Mouse (Mus musculus): ENCODE measurements at regions not wholly inside any gene's neighbourhood (a gene's known extent, or its start where the extent isn't known, plus 50 kb on each side); places are given as distances from the start of the nearest gene placed in this dataset.

DNA sequence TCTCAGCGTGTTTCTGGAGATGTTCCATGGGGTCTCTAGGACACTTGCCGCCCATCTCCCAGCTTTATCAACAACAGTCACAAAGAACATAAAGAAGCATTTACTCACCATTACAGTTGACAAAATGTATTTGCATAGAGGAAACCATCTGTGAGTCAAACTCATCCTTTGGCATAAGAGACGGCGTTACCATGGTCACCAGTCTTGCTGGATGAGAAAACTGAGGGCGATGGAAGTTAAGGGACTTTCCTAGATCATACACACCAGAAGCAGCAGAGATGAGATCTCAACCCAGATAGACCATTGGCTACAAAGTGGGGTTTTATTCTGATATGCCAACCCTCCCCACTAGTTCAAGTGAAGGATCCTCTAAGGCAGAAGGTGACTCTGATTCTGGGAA is 274.3 kb upstream of the Gm4791 start:
- no peak overlapping the region for H3K4me3 ChIP-seq (ENCODE audit: low read depth, low read length)
- ATAC-seq (ENCODE audit: extremely low read depth, insufficient number of reproducible peaks, low FRiP score, poor library complexity, severe bottlenecking) (no peak), DNase-seq (ENCODE audit: low spot score) (no peak)
- no peaks in the 10 kb centered on the region for H3K27me3 ChIP-seq (ENCODE audit: insufficient read depth, low read length)
- H3K36me3 ChIP-seq (replicated peaks), result no peaks in the 10 kb centered on the region
- H3K9me3 ChIP-seq (replicated peaks), result peaks cover 2% of the 10 kb centered on the region; the same call in 1 of the 2 replicates
- H3K4me1 ChIP-seq (ENCODE audit: insufficient read depth, low read depth, low read length), result no peaks in the 10 kb centered on the region
- TF ChIP-seq POLR2AphosphoS5 (IDR thresholded peaks at IDR 0.05; ENCODE audit: insufficient replicate concordance, low read depth, low read length), result no peak
- no peak for TF ChIP-seq GATA1 (IDR thresholded peaks at IDR 0.05; ENCODE audit: borderline replicate concordance, low read length)
- no peak for TF ChIP-seq TAL1 (conservative IDR thresholded peaks at IDR 0.05; ENCODE audit: low read depth, low read length)
- TF ChIP-seq GATA2 (IDR thresholded peaks at IDR 0.05; ENCODE audit: borderline replicate concordance, low read depth, low read length), result no peak
- TF ChIP-seq CTCF (IDR thresholded peaks at IDR 0.05; ENCODE audit: low read depth, low read length), result no peak

DNA sequence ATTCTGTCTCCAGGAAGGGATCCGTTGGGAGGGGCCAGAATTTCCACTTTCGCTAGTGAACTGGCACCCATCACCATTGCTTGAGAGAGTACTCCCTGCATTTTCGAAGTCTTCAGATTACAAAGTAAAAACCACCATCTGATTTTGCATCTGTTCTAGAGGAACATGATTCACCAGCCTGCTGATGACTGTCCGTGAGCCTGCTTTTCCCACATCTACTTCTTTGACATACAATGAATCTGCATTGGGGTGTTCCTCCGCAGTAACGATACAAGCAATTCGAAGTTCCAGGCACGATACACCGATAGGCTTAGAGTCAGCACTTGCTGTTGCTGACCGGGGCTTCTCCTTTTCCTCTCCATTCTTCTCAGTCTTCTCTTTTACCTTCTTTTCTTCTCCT is 285.1 kb upstream of the Gm4791 start:
- Histone ChIP-seq H3K4me1 (ENCODE audit: insufficient read depth, low read depth, low read length) (no peaks in the 10 kb centered on the region), H3K27me3 (ENCODE audit: insufficient read depth, low read length) (no peaks in the 10 kb centered on the region), H3K9me3 (replicated peaks) (peaks cover 22% of the 10 kb centered on the region), H3K4me3 (ENCODE audit: low read depth, low read length) (no peak overlapping the region), H3K36me3 (replicated peaks) (no peaks in the 10 kb centered on the region)
- TF ChIP-seq POLR2AphosphoS5 (IDR thresholded peaks at IDR 0.05; ENCODE audit: insufficient replicate concordance, low read depth, low read length) (no peak), CTCF (IDR thresholded peaks at IDR 0.05; ENCODE audit: low read depth, low read length) (no peak), GATA2 (IDR thresholded peaks at IDR 0.05; ENCODE audit: borderline replicate concordance, low read depth, low read length) (no peak), GATA1 (IDR thresholded peaks at IDR 0.05; ENCODE audit: borderline replicate concordance, low read length) (no peak), TAL1 (conservative IDR thresholded peaks at IDR 0.05; ENCODE audit: low read depth, low read length) (no peak)
- no peak for DNase-seq (ENCODE audit: low spot score)
- no peak for ATAC-seq (ENCODE audit: extremely low read depth, insufficient number of reproducible peaks, low FRiP score, poor library complexity, severe bottlenecking)

DNA sequence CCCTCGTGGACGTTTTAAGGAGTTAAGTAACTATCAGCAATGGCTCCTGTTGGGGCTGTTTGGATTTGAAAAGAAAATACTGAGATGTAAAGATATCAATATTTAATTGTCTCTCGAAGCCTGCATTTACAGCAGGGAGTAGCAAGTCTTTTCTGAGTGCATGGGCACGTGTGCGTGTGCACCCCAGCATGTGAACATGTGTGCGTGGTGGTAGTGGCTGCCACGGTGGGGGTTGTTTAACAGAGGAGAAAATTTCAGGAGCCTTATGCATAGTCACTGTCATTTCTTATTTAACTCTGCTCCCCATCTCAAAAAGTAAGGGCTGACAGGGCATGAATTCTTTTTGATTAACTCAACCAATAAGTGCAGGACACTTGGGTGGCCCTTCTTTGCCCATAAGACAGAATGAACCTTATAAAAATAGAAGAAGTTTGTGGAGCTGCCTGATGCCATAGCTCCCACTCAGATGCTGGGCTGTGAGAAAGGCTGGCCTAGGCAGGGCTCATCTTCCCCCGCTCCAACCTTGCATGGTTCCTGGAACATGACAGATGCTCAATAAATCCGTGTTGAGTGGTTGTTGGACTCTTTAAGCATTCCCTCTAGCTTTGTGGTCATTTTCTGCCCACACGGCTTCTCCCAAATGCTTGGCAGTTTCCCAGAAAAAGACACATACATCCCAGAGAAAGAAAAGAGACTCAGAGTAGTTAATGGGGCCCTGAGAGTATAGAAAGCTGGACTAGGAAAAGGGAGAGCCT is 294.2 kb upstream of the Gm4791 start:
- DNase-seq (ENCODE audit: low spot score), result no peak
- peaks cover 25% of the 10 kb centered on the region for H3K9me3 ChIP-seq (replicated peaks)
- TF ChIP-seq GATA2 (IDR thresholded peaks at IDR 0.05; ENCODE audit: borderline replicate concordance, low read depth, low read length) (no peak), GATA1 (IDR thresholded peaks at IDR 0.05; ENCODE audit: borderline replicate concordance, low read length) (no peak), TAL1 (conservative IDR thresholded peaks at IDR 0.05; ENCODE audit: low read depth, low read length) (no peak), CTCF (IDR thresholded peaks at IDR 0.05; ENCODE audit: low read depth, low read length) (no peak), POLR2AphosphoS5 (IDR thresholded peaks at IDR 0.05; ENCODE audit: insufficient replicate concordance, low read depth, low read length) (no peak)
- no peaks in the 10 kb centered on the region for H3K4me1 ChIP-seq (ENCODE audit: insufficient read depth, low read depth, low read length)
- H3K27me3 ChIP-seq (ENCODE audit: insufficient read depth, low read length), result no peaks in the 10 kb centered on the region
- no peaks in the 10 kb centered on the region for H3K36me3 ChIP-seq (replicated peaks)
- no peak for ATAC-seq (ENCODE audit: extremely low read depth, insufficient number of reproducible peaks, low FRiP score, poor library complexity, severe bottlenecking)
- no peak overlapping the region for H3K4me3 ChIP-seq (ENCODE audit: low read depth, low read length)

DNA sequence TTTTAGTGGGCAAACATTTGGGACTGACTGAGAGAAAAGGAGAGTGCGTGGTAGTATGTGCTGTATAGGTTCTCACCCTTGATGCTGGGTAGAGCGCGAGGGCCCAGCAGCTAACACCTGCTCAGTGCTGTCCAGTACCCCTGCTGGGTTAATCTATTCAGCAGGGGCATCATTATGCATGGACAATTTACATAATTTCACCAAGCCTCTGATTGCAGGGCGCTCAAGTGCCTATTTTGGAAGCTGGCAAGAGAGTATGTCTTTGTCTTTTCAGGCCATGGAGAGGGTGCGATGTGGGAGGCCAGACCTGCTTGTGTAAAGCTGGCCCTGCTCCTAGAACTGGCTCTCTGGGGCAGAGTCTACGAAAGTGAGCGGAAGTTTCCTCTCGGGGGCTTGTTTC is 294.9 kb upstream of the Gm4791 start:
- ATAC-seq (ENCODE audit: extremely low read depth, insufficient number of reproducible peaks, low FRiP score, poor library complexity, severe bottlenecking), result no peak
- Histone ChIP-seq H3K4me3 (ENCODE audit: low read depth, low read length) (no peak overlapping the region), H3K36me3 (replicated peaks) (no peaks in the 10 kb centered on the region), H3K9me3 (replicated peaks) (peaks cover 20% of the 10 kb centered on the region), H3K4me1 (ENCODE audit: insufficient read depth, low read depth, low read length) (no peaks in the 10 kb centered on the region), H3K27me3 (ENCODE audit: insufficient read depth, low read length) (no peaks in the 10 kb centered on the region)
- TF ChIP-seq CTCF (IDR thresholded peaks at IDR 0.05; ENCODE audit: low read depth, low read length) (no peak), POLR2AphosphoS5 (IDR thresholded peaks at IDR 0.05; ENCODE audit: insufficient replicate concordance, low read depth, low read length) (no peak), TAL1 (conservative IDR thresholded peaks at IDR 0.05; ENCODE audit: low read depth, low read length) (no peak), GATA2 (IDR thresholded peaks at IDR 0.05; ENCODE audit: borderline replicate concordance, low read depth, low read length) (no peak), GATA1 (IDR thresholded peaks at IDR 0.05; ENCODE audit: borderline replicate concordance, low read length) (no peak)
- no peak for DNase-seq (ENCODE audit: low spot score)

DNA sequence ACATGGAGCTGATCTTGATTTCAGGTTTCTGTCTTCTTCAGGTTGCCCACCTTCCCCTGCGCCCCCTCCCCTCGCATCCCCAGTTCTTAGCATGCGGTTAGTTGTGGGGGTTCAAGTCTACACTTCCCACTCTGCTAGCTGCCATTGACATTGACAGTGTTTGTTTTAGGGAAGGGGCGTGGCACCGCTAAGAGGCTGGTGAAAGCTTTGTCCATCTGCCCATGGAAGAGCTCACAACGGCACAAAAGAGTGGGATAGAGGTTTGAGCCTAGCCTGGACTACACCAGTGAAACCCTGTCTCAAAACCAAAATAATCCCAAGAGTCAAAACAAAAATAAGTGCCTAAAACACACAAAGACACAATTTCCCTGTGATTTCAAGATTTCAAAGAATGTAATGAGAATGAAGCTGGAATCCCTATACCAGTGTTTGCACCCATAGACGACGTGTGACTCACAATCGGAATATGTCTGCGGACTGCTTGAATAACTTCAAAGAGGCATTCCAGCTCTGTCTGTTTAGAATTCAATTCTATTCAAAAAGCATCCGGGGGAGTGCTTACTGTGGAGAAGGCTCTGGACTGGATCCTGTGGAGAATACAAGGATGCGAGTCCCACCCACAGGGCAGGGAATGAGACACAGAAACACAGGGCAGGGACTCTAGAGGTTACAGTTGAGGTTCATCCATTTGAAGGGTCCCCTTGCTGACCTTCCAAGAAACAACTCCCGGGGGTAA is 295.5 kb upstream of the Gm4791 start:
- DNase-seq (ENCODE audit: low spot score) (no peak), ATAC-seq (ENCODE audit: extremely low read depth, insufficient number of reproducible peaks, low FRiP score, poor library complexity, severe bottlenecking) (no peak)
- Histone ChIP-seq H3K9me3 (replicated peaks) (peaks cover 21% of the 10 kb centered on the region), H3K4me3 (ENCODE audit: low read depth, low read length) (no peak overlapping the region), H3K27me3 (ENCODE audit: insufficient read depth, low read length) (no peaks in the 10 kb centered on the region), H3K4me1 (ENCODE audit: insufficient read depth, low read depth, low read length) (no peaks in the 10 kb centered on the region), H3K36me3 (replicated peaks) (no peaks in the 10 kb centered on the region)
- no peak for TF ChIP-seq CTCF (IDR thresholded peaks at IDR 0.05; ENCODE audit: low read depth, low read length)
- TF ChIP-seq GATA2 (IDR thresholded peaks at IDR 0.05; ENCODE audit: borderline replicate concordance, low read depth, low read length), result no peak
- no peak for TF ChIP-seq POLR2AphosphoS5 (IDR thresholded peaks at IDR 0.05; ENCODE audit: insufficient replicate concordance, low read depth, low read length)
- TF ChIP-seq GATA1 (IDR thresholded peaks at IDR 0.05; ENCODE audit: borderline replicate concordance, low read length), result no peak
